10 mouse cellular contexts compared by ENCODE assay signal in the genomic region with DNA sequence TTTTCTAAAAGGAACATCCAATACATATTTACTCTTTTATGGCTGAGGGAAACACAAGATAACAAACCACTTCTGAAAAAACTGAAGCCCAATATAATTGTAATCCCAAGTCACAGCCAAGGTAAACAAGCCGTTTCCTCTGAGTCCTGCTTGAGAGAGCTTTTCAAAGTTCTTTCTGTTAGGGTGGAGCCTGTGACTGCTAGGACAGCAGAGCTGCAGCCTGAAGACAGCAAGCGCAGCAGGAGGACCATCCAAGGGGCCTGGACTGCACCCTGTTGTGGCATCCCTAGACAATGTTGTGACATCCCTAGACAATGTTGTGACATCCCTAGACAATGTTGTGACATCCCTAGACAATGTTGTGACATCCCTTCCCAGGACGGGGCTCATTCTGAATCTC.
DNase-seq lines count a peak whose midpoint lies in the region; ATAC-seq and TF ChIP-seq lines count a peak whose summit lies in the region.
"Had no signal": no experiment of that assay in that cellular context is flagged by ENCODE, and none has a peak within 500 bp of the region (broad histone marks: within the 10 kb centered on the region; RNA-seq: fewer than 3 reads in every experiment).

No protein-coding gene starts in this region.

- H3K36me3 ChIP-seq in midbrain, postnatal 0 days (ENCODE audit: insufficient read depth, low read length): no peaks in the 10 kb centered on the region

- H3K27me3 ChIP-seq in cerebellum, adult 2 months (ENCODE audit: control insufficient read depth, insufficient read depth, low read length): no peaks in the 10 kb centered on the region
- H3K27me3 ChIP-seq in midbrain, postnatal 0 days (ENCODE audit: insufficient read depth, low read length): no peaks in the 10 kb centered on the region

- no peak for TF ChIP-seq POLR2A in cerebellum, adult 2 months (IDR thresholded peaks at IDR 0.05; ENCODE audit: borderline replicate concordance, insufficient read depth, low read length)

- H3K4me3 ChIP-seq in layer of hippocampus, adult 2 months: no peak overlapping the region
- H3K4me3 ChIP-seq in cerebellum, adult 2 months (replicated peaks; ENCODE audit: insufficient read depth, low read depth, low read length): no peak overlapping the region
- no peak overlapping the region for H3K4me3 ChIP-seq in midbrain, postnatal 0 days (ENCODE audit: low read depth, low read length)

- no peaks in the 10 kb centered on the region for H3K9me3 ChIP-seq in midbrain, postnatal 0 days (ENCODE audit: low read length)

- H3K9ac ChIP-seq in midbrain, postnatal 0 days (replicated peaks; ENCODE audit: low read length, poor library complexity, severe bottlenecking): no peak overlapping the region

- H3K4me2 ChIP-seq in midbrain, postnatal 0 days (ENCODE audit: low read depth, low read length, poor library complexity, severe bottlenecking): no peak overlapping the region

- 93% methylated on average over 3 of the region's 3 CpGs for WGBS in cerebellum, adult 2 months
- WGBS in midbrain, postnatal 0 days: 88% methylated on average over 3 of the region's 3 CpGs

- TF ChIP-seq CTCF in layer of hippocampus, adult 2 months (conservative IDR thresholded peaks at IDR 0.05): no peak
- TF ChIP-seq CTCF in cerebellum, adult 2 months (IDR thresholded peaks at IDR 0.05; ENCODE audit: borderline replicate concordance, insufficient read depth, low read depth, low read length): no peak
- TF ChIP-seq CTCF in midbrain, postnatal 0 days (IDR thresholded peaks at IDR 0.05): no peak

- no peak for DNase-seq in layer of hippocampus, adult 2 months (ENCODE audit: low spot score in 2 of 2)
- DNase-seq in layer of hippocampus, adult 9-10 months (ENCODE audit: low spot score): no peak
- peak; percentile 75 to 84 for DNase-seq in heart, adult 9 months (ENCODE audit: low spot score in 2 of 2)
- peak; percentile 59 for DNase-seq in kidney, postnatal 10 days
- peak; percentile 50 for DNase-seq in naive thymus-derived CD4-positive, alpha-beta T cell, adult 2 months (ENCODE audit: low read depth)
- no peak for DNase-seq in cerebellum, adult 2 months
- no peak for DNase-seq in midbrain, postnatal 0 days (ENCODE audit: low spot score)
- DNase-seq in frontal cortex, postnatal 14 days (ENCODE audit: low spot score in 2 of 2): no peak
- DNase-seq: adrenal gland, adult 8-10 months; right cerebral cortex, postnatal 4 days had no signal

- no peak for ATAC-seq in midbrain, postnatal 0 days (ENCODE audit: low FRiP score)

- no peaks in the 10 kb centered on the region for H3K4me1 ChIP-seq in cerebellum, adult 2 months (ENCODE audit: control insufficient read depth, insufficient read depth, low read length)
- no peaks in the 10 kb centered on the region for H3K4me1 ChIP-seq in midbrain, postnatal 0 days (ENCODE audit: insufficient read depth, low read length)

- H3K27ac ChIP-seq in layer of hippocampus, adult 2 months: 0 out of 2 replicates have a peak overlapping the region, but pooled peaks have one; percentile 8
- no peak overlapping the region for H3K27ac ChIP-seq in cerebellum, adult 2 months (ENCODE audit: insufficient read depth, low read length)
- H3K27ac ChIP-seq in midbrain, postnatal 0 days (ENCODE audit: low read depth, low read length): no peak overlapping the region

Comparison
In these comparisons a context has a peak if more than half of its experiments do, and no peak if none do; other contexts are left out.
1. DNase-seq: peak in heart, adult 9 months (2 of 2), kidney, postnatal 10 days (single experiment) and naive thymus-derived CD4-positive, alpha-beta T cell, adult 2 months (single experiment); none in layer of hippocampus, adult 2 months (0 of 2), layer of hippocampus, adult 9-10 months (single experiment), cerebellum, adult 2 months (0 of 2), midbrain, postnatal 0 days (single experiment) and frontal cortex, postnatal 14 days (0 of 2).